Mouse (Mus musculus): ENCODE results near the gene Vmn1r3.
"Not testable (repeated sequence)": the region's sequence is repeated elsewhere in the genome, so short reads cannot be mapped to it uniquely, and the experiment has no call there.

DNA sequence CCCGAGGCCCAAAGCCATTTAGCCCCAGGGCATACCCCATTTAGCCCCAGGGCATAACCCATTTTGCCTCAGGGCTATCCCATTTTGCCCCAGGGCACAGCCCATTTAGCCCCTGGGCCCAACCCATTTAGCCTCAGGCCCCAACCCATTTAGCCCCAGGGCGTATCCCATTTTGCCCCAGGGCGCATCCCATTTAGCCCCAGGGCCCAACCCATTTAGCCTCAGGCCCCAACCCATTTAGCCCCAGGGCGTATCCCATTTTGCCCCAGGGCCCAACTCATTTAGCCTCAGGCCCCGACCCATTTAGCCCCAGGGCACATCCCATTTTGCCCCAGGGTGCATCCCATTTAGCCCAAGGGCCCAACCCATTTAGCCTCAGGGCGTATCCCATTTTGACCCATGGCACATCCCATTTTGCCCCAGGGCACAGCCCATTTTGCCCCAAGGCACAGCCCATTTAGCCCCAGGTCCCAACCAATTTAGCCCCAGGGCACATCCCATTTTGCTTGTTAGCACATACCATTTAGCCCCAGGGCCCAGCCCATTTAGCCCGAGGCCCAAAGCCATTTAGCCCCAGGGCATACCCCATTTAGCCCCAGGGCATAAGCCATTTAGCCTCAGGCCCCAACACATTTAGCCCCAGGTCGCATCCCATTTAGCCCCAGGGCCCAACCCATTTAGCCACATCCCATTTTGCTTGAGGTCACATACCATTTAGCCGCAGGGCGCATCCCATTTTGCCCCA lies 8.2 kb downstream of the Vmn1r3 start:
- not testable (repeated sequence) for TF ChIP-seq CTCF, EP300 (IDR thresholded peaks at IDR 0.05; ENCODE audit: low read depth)

All from liver, postnatal 0 days (tissue).